Mouse (Mus musculus): ENCODE results near the gene Cd24a.

GRCm38 (mm10) chr10:43577299-43577996 is 636 bp upstream of the Cd24a start:
- TF ChIP-seq POLR2A (IDR thresholded peaks at IDR 0.05; ENCODE audit: borderline replicate concordance, low read depth, low read length) = no peak
- no peak for TF ChIP-seq CTCF (IDR thresholded peaks at IDR 0.05; ENCODE audit: low read depth, low read length)

Data from bone marrow macrophage, adult 2 months (primary cell).